Mouse (Mus musculus): Measurements from ENCODE around the gene Meis1.

- no peak for TF ChIP-seq POLR2A (IDR thresholded peaks at IDR 0.05; ENCODE audit: borderline replicate concordance, extremely low read depth, low read depth, low read length)
- TF ChIP-seq CTCF (IDR thresholded peaks at IDR 0.05; ENCODE audit: insufficient read depth, low read length) = no peak
These were observed 7.3 kb upstream of the Meis1 start for GRCm38 (mm10) chr11:19025976-19026520.

Measured in lung, adult 2 months (tissue).